Mouse (Mus musculus): ENCODE results near the gene Abhd17b. TPM values are rescaled to one million over a fixed set of nuclear protein-coding genes. Genes with fewer than 3 reads are reported as not detected.
A peak's percentile ranks its signal among the peaks of the same experiment; 100 is the strongest.
"Not testable (repeated sequence)": the region's sequence is repeated elsewhere in the genome, so short reads cannot be mapped to it uniquely, and the experiment has no call there.

Abhd17b gene
- polyA plus RNA-seq, 1 experiment from 2014 or later, result 46.5 TPM

DNA sequence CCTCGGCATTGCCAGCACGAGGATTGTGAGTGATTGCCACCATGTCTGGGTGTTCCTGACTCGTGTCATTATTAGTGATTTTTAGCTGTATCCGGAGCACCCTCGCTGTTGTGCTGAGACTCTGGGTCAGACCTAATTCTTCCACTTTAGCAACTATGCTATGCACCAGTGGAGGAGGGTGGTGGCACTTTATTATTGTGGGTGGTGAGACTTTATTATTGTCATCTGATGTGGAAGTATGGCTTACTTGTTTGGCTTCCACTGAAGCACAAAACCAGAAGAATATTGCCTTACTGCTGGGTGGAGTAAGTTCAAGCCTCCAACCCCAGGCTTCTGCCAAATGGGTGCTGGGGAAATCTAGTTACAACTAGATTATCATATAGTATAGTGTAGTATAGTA, 68.0 kb downstream of the Abhd17b start:
- H3K9me3 ChIP-seq (replicated peaks), result no peaks in the 10 kb centered on the region
- no peaks in the 10 kb centered on the region for H3K27me3 ChIP-seq
- no peak overlapping the region for H3K4me3 ChIP-seq
- H3K4me2 ChIP-seq (replicated peaks), result no peak overlapping the region
- H3K4me1 ChIP-seq, result peaks cover 6% of the 10 kb centered on the region
- no peak overlapping the region for H3K27ac ChIP-seq
- 95% methylated on average over 5 of the region's 5 CpGs for whole genome bisulfite sequencing
- ATAC-seq (ENCODE audit: low FRiP score), result no peak
- H3K36me3 ChIP-seq, result no peaks in the 10 kb centered on the region
- H3K9ac ChIP-seq, result no peak overlapping the region

GRCm38 (mm10) chr19:21723280-21723679, 70.3 kb downstream of the Abhd17b start:
- H3K9ac ChIP-seq; H3K36me3 ChIP-seq; H3K4me3 ChIP-seq; H3K4me1 ChIP-seq; ATAC-seq (ENCODE audit: low FRiP score); H3K27me3 ChIP-seq; H3K4me2 ChIP-seq (replicated peaks); H3K9me3 ChIP-seq (replicated peaks): not testable (repeated sequence)
- WGBS, result 94% methylated on average over 20 of the region's 20 CpGs
- peak overlapping the region; percentile 62; the same call in 1 of the 2 replicates for H3K27ac ChIP-seq

- Histone ChIP-seq H3K4me2 (replicated peaks) (no peak overlapping the region), H3K36me3 (no peaks in the 10 kb centered on the region), H3K4me3 (no peak overlapping the region), H3K27me3 (no peaks in the 10 kb centered on the region), H3K4me1 (peaks cover 6% of the 10 kb centered on the region), H3K9me3 (replicated peaks) (no peaks in the 10 kb centered on the region), H3K27ac (peak overlapping the region; percentile 70), H3K9ac (no peak overlapping the region)
- peak; percentile 96 for ATAC-seq (ENCODE audit: low FRiP score)
- WGBS, result 51% methylated on average over 8 of the region's 8 CpGs
These were observed 71.1 kb downstream of the Abhd17b start for GRCm38 (mm10) chr19:21723911-21724655.

GRCm38 (mm10) chr19:21725168-21725567, 72.2 kb downstream of the Abhd17b start:
- Histone ChIP-seq H3K27ac (no peak overlapping the region), H3K4me2 (replicated peaks) (no peak overlapping the region), H3K9me3 (replicated peaks) (no peaks in the 10 kb centered on the region), H3K4me3 (no peak overlapping the region), H3K36me3 (no peaks in the 10 kb centered on the region), H3K4me1 (peaks cover 6% of the 10 kb centered on the region), H3K27me3 (no peaks in the 10 kb centered on the region), H3K9ac (no peak overlapping the region)
- 91% methylated on average over 1 of the region's 1 CpGs for WGBS
- no peak for ATAC-seq (ENCODE audit: low FRiP score)

- ATAC-seq (ENCODE audit: low FRiP score), result no peak
- 42% methylated on average over 2 of the region's 2 CpGs for WGBS
- H3K27ac ChIP-seq, result no peak overlapping the region
- no peaks in the 10 kb centered on the region for H3K9me3 ChIP-seq (replicated peaks)
- H3K4me3 ChIP-seq, result no peak overlapping the region
- H3K27me3 ChIP-seq, result no peaks in the 10 kb centered on the region
- H3K4me2 ChIP-seq (replicated peaks), result no peak overlapping the region
- H3K36me3 ChIP-seq, result no peaks in the 10 kb centered on the region
- H3K9ac ChIP-seq, result no peak overlapping the region
- H3K4me1 ChIP-seq, result peaks cover 6% of the 10 kb centered on the region
These were observed 74.1 kb downstream of the Abhd17b start for GRCm38 (mm10) chr19:21727081-21727480.

DNA sequence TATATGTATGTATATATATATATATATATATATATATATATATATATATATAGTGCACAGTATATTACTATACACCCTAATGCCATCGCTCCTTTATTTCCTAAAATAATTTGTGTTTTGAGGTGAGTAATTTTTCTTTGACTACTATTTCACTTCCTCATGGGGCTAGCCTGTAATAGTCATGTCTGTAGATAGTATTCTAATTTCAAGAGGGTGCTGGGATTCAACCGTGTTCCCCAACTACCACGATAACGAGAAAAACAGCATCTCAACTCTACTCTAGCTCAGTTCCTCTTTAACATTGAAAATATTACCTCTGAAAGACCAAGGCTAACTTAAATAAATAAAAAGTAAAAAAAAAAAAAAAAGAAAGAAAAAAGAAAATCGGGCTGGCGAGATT, 75.4 kb downstream of the Abhd17b start:
- Histone ChIP-seq H3K27me3 (no peaks in the 10 kb centered on the region), H3K4me2 (replicated peaks) (no peak overlapping the region), H3K4me3 (no peak overlapping the region), H3K4me1 (peaks cover 6% of the 10 kb centered on the region), H3K9ac (no peak overlapping the region), H3K36me3 (no peaks in the 10 kb centered on the region), H3K27ac (no peak overlapping the region), H3K9me3 (replicated peaks) (no peaks in the 10 kb centered on the region)
- WGBS, result 90% methylated on average over 6 of the region's 6 CpGs
- no peak for ATAC-seq (ENCODE audit: low FRiP score)

DNA sequence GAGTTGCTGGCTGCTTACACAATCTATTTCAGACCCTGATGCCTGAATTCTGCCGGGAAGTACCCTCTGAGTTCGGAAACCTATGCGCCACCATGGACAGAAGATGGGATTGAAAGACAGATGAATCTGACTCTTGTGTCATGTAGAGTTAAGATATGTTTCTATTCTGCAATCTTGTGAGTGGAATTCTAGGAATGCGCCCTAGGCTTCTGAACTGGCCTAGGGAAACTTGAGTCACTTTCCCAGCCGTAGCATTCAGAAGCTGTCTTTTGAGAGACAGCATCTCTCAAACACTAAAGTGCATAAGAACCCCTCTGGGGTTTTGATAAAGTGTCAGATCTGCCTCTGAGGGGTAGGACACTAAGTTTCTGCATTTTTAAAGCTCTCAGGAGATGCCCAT, 78.9 kb downstream of the Abhd17b start:
- Histone ChIP-seq H3K9me3 (replicated peaks) (no peaks in the 10 kb centered on the region), H3K4me2 (replicated peaks) (no peak overlapping the region), H3K9ac (no peak overlapping the region), H3K27ac (no peak overlapping the region), H3K27me3 (no peaks in the 10 kb centered on the region), H3K36me3 (no peaks in the 10 kb centered on the region), H3K4me1 (no peaks in the 10 kb centered on the region), H3K4me3 (no peak overlapping the region)
- no peak for ATAC-seq (ENCODE audit: low FRiP score)
- 78% methylated on average over 5 of the region's 5 CpGs for WGBS

DNA sequence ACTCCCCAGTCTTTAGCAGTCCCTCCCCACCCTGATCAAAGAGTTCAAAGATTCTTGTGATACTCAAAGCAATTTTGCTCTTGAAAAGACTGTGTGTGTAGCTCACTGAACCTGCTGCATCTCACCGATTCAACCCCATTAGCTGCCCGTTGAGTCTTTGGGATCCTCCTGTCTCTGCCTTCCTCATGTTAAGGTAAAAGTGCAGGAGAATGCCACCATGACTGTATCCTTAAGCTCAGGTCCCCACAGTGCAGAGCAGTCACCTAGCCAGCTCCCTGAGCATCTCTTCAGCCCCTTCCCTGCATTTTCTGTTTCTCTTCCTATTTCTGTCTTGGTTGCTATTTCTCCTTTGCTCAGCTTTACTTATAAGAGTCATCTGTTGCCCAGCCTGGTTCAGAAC, 80.2 kb downstream of the Abhd17b start:
- Histone ChIP-seq H3K4me2 (replicated peaks) (no peak overlapping the region), H3K4me3 (no peak overlapping the region), H3K27ac (no peak overlapping the region), H3K4me1 (no peaks in the 10 kb centered on the region), H3K9me3 (replicated peaks) (no peaks in the 10 kb centered on the region), H3K9ac (no peak overlapping the region), H3K36me3 (no peaks in the 10 kb centered on the region), H3K27me3 (no peaks in the 10 kb centered on the region)
- no peak for ATAC-seq (ENCODE audit: low FRiP score)
- WGBS, result 89% methylated on average over 2 of the region's 2 CpGs

GRCm38 (mm10) chr19:21734112-21734511, 81.1 kb downstream of the Abhd17b start:
- Histone ChIP-seq H3K4me2 (replicated peaks) (no peak overlapping the region), H3K9ac (no peak overlapping the region), H3K4me1 (no peaks in the 10 kb centered on the region), H3K27me3 (no peaks in the 10 kb centered on the region), H3K27ac (no peak overlapping the region), H3K4me3 (no peak overlapping the region), H3K9me3 (replicated peaks) (no peaks in the 10 kb centered on the region), H3K36me3 (no peaks in the 10 kb centered on the region)
- no peak for ATAC-seq (ENCODE audit: low FRiP score)
- WGBS, result 37% methylated on average over 5 of the region's 5 CpGs

Other genes with a start within 250 kb of the Abhd17b start
- 0.05 and 0.18 TPM in 2 replicates for gene Gda, start 179.7 kb upstream of the Abhd17b start, polyA plus RNA-seq (2016; fragmentation: Nextera tagmentation; extraction: Ambion mirVana)
- gene 1110059E24Rik, start 209 bp upstream of the Abhd17b start, polyA plus RNA-seq (2016; fragmentation: Nextera tagmentation; extraction: Ambion mirVana), result 51.4 and 58.7 TPM in 2 replicates
- 90.3 and 92.0 TPM in 2 replicates for gene Cemip2, start 125.2 kb downstream of the Abhd17b start, polyA plus RNA-seq (2016; fragmentation: Nextera tagmentation; extraction: Ambion mirVana)